Mouse (Mus musculus): ENCODE data around the gene Cep131.

DNA sequence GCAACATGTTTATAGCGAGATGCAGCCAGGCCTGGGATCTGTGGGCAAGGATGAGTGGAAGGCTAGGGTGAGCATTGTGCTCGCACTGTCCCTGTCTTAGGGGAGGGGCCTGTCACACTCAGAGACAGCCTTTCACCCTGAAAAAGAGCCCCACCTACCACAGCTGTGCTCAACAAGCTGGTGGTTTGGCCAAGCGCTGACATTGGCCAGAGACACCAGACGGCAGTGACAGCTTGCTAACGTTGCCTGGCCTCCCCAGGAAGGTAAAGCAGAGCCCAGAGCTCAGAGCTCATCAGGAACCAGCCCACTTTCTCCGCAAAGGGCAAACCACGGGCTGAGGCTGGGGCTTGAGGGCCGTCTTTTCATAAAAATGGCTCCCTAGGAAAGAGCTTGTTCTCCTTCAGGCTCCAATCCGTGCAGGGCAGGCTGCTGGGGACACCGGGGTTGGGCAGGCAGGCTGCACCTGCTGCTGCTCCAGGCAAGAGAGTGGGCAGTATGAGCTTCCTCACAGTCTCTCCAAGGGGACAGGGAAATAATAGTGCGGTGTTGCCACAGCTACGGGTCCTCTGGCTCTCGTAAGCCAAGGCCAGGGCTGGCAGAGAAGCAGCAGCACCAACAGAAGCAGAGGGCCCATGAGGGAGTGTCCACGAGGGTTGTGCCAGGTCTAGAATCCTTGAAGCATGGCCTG, 35.4 kb downstream of the Cep131 start:
- TF ChIP-seq CTCF (IDR thresholded peaks at IDR 0.05; ENCODE audit: low read depth), result no peak
- no peak for TF ChIP-seq EP300 (optimal IDR thresholded peaks at IDR 0.05)
